Mouse (Mus musculus): ENCODE results near the gene Clip1.
"Not testable (repeated sequence)": the region's sequence is repeated elsewhere in the genome, so short reads cannot be mapped to it uniquely, and the experiment has no call there.

Gene Clip1

DNA sequence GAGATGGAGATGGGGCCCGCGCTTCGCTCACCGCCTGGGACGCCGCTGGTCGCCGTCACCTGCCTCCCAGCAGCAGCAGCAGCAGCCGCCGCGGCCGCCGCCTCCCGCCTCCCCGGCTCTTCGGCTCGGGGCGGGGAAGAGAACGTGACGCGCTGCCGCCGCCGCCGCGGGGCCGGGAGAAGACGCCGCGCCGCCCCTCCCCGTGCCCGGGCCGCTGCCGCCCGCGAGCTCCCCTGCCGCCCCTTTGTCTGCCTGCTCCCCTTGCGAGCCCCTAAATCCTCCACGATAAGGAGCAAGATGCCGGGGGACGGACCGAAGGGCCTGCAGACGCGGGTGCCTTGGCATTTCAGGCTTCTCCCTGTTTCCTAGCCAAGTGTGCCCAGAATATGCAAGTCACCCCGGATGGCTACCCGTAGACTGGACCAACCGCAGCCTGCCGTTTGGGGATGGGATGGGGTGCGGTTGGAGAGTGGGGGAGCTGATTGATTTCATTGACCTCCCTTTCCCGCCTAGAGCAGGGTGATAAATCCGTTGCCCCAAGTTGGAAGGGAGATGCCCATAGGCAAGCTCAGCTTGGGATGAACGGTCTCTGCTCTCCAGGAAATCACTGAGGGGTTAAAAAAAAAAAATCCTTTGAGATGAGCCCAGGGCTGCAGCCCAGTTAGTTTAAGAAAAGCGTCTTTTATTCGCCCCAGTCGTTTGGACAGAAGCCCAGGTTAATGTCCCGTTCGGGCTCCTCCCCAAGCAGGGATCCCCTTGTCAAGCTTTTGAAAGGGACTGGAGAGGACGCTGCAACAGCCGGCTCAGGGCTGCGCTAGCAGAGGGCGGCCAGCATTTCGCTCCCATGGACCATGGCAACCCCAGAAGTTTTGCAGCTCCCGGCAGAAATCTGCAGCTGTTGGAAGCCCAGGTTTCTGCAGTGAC lies at the start of gene Clip1:
Gene Clip1 (minus strand): TSS at position 398 of the 924 bp plus-strand sequence.
- DNase-seq = peak; percentile 75

DNA sequence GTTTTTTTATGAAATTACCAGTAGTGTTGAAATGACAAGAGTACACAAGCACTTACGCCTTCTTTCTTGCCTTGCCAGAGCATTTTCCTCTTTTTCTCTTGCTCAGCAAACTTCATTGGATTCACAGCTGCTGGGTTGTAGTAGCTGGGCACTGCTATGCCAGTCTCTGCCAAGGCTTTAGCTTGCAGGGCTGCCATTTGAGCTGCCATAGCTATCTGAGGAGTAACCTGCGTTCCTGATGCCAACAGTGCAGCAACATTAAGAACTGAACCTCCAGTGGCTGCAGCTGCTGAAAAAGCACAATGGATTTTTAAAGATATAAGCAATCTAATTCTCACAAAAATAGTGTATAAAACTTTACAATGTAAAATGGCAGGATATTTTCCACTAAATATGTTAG lies 46.6 kb upstream of the Clip1 start:
- DNase-seq = no peak

- DNase-seq = not testable (repeated sequence)
Observed at GRCm38 (mm10) chr5:123723816-123724215, 39.4 kb upstream of the Clip1 start.

DNA sequence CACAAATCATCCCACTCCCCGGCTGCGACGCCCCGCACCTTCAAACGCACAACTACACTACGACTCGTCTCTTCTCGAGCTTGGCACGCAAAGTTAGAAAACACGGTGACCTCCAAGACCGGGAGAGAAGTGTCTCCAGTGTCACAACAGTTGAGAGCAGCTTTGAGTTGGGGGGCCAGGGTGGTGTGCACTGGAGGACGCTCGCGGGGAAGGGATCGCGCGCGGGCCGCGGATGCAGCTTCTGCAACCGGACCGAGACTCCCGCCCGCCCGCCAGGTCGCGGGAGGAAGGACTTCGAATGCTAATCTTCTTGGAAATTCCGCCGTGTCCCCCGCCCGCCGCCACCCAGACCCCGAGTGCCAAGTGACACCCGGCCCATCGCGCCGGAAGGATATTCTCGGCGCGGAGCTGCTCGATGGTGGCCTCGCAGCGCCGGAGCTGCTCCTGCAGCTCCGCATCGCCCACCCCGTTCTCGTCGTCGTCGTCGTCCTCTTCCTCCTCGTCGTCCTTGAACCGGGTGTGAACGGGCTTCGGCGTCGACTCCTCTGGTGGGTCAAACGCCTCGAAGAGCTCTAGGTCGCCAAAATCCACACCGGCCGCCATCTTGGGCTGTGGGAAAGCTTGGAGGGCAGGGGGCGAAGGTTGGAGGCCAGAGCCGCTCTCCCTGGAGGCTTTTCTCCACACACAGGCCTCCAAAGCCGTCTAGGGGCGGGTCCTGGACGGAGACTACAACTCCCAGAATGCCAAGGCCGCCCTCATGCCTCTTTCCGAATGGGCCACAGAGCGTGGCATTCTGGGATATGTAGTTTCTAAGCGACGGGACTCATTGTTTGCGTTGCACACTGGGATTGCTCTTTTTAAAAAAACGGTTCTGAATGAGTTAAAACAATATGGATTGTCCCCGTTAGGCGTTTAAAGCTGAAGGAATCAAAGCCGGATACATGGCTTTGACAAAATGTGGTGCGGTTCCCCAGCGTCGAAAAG lies 36.2 kb upstream of the Clip1 start, which contains the start of gene Zcchc8:
Gene Zcchc8 (minus strand): TSS at position 773 of the 984 bp plus-strand sequence.
- DNase-seq = peak; percentile 94

DNA sequence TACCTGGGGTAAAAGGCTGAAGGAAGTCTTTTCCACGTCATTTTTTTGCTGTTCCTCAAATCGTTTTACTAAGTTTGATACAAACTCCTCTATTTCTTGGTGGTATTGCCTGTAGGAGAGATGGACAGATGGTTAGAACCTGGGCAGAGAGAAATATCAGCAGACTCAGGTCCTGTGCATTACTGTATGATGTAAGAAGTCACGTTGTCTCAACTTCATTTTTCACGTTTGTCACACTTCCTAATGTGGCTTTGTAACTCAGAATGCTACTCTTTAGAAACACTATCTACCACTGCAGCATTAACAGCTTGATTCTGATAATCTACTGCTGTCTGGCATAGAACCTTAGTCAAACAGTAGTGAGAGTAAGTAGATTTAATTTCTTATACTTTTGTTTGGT lies 30.2 kb upstream of the Clip1 start:
- no peak for DNase-seq

DNA sequence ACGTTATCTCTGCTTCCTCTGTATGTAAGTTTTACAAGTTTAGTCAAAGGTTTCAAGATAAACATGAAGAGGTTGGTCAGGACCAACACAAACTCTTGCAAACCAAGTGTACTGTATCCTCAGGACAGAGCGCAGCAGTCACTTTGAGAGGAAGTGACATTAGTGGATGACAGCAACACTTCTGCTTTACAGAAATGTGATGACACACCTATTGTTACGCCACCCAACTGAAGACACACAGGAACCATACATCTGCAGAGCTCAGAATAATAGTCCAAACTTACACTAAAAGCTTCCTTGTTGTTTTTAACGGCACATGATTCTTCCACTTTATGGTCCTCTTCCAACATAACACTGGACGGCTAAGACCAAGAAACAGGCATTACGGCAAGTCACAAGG lies 29.4 kb upstream of the Clip1 start:
- no peak for DNase-seq

DNA sequence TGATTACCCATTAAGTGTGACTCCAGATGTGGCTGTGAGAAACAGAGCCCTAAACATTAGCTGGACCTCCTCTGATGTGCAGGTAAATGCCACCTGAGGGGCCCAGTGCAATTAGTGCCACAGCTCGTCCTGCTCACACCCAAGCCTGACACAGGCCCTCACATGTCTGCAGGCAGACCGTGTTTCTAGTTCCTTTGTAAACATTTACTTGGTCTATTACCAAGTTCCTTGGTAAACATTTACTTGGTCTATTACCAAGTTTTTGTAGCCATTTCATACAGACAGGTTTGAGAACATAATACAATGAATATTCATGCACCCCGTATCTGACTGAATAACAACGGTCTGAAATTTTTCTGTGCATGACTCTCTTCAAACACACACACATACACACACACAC lies 25.2 kb upstream of the Clip1 start:
- no peak for DNase-seq

GRCm38 (mm10) chr5:123708598-123708997 lies 24.2 kb upstream of the Clip1 start:
- DNase-seq = peak; percentile 33

- peak; percentile 72 for DNase-seq
Observed at GRCm38 (mm10) chr5:123700625-123701024, 16.2 kb upstream of the Clip1 start.

DNA sequence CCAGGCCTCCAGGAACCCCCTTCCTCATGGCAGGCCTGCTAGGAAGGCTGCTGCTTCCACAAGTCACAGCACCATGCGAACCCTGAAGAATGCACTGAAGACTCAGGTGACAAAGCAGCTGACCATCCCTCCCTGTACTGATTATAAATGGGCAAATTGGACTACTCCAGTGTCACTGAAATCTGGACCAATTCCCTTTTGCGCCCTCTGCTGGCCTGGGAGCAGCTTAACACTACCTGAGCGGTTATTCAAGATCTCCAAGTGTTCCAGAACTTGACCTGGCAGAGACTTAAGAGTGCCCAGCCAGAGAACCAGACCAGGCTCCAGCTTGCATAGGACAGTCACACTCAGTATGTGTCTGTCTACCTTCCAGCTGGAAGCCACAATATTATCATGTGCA lies 14.8 kb upstream of the Clip1 start:
- DNase-seq = peak; percentile 87

GRCm38 (mm10) chr5:123696961-123697360 lies 12.5 kb upstream of the Clip1 start:
- DNase-seq = no peak

GRCm38 (mm10) chr5:123696244-123696643 lies 11.8 kb upstream of the Clip1 start:
- no peak for DNase-seq

GRCm38 (mm10) chr5:123694468-123694867 lies 10.1 kb upstream of the Clip1 start:
- peak; percentile 65 for DNase-seq

GRCm38 (mm10) chr5:123683377-123684220 lies 819 bp downstream of the Clip1 start:
- peak; percentile 62 for DNase-seq

GRCm38 (mm10) chr5:123683043-123683376 lies 1.4 kb downstream of the Clip1 start:
- DNase-seq = peak; percentile 46

DNA sequence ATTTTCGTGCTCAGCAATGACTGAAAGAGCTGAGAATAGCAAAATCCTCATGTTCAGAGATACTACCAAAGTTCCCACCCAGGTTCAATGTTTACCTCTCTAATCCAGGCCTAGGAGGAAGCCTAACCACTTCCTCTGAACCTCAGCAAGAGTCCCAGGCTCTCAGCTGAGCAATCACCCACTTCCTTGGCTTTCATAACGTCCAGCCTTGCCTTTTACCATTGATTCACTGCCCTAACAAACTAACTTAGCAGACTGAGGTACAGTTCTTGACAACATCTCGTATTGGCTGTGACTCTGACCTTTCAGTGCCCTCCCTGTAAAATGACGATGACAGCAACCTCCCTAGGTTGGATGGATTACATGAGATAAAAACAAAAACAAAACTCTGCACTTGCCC lies 2.0 kb downstream of the Clip1 start:
- DNase-seq = no peak

DNA sequence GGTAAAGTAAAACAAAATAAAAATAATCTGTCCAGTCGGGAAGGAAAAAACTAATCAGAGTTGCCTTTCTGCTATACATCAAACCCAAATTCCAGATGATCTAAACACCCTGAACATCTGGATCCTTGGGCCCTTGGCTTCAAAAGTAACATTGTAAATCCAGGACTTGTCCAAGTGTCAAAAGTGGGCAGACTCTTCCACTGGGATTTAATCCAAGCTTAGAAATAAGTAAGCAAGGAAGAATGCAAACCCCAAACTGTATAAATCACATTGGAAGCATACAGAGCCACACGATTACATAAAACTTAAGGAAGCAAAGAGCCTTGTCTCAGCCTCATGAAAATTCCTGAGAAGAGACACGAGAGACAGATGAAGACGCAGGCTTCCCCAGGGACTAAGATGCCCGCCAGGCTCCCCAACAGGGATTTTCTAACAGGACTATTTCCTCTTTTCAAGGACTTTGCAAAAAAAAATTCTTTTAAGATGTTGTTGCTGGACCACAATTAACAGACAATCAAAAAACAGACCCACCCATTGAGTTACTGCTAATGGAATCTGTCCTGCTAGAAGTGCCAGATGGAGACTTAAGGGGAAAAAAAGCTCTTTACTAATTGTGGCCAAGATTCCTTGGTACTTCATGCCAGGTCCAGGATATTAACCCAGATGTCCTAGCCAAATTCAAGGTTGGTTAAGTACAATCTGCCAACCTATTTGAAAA lies 4.7 kb downstream of the Clip1 start:
- DNase-seq = no peak

- no peak for DNase-seq
Observed at GRCm38 (mm10) chr5:123679106-123679505, 5.3 kb downstream of the Clip1 start.

DNA sequence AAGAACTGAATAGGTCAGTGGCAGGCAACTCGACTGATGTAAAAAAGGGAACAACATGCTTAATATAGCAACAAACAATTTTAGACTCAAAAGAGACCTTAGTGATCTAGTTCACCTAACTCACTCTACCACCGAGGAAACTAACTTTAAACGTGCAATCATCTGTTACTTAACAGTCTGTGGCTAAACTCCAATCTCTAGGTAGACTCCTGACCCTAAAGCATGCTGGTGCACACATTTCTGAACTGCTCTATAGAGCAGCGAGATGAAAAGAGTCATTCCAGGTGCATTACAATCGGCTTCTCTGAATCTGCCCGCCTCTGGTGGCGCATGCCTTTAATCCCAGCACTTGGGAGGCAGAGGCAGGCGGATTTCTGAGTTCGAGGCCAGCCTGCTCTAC lies 8.7 kb downstream of the Clip1 start:
- no peak for DNase-seq

- DNase-seq = no peak
Observed at GRCm38 (mm10) chr5:123675221-123675620, 9.2 kb downstream of the Clip1 start.

GRCm38 (mm10) chr5:123671473-123671820 lies 13.0 kb downstream of the Clip1 start:
- DNase-seq = no peak

Data from lung, postnatal 14 days (tissue).